Mouse (Mus musculus): ENCODE measurements around the gene Tor2a. TPM values are rescaled to one million over a fixed set of nuclear protein-coding genes. Genes with fewer than 3 reads are reported as not detected.

Gene Tor2a
- polyA plus RNA-seq, 1 experiment: 41.6 TPM

- peak; percentile 93 to 95 for DNase-seq
- Histone ChIP-seq H3K27ac (ENCODE audit: insufficient read depth, low read length) (peak overlapping the region; percentile 22), H3K4me3 (replicated peaks; ENCODE audit: insufficient read depth, low read depth, low read length) (peak overlapping the region; percentile 87), H3K4me1 (ENCODE audit: control insufficient read depth, insufficient read depth, low read length) (peaks cover 14% of the 10 kb centered on the region), H3K27me3 (ENCODE audit: control insufficient read depth, insufficient read depth, low read length) (no peaks in the 10 kb centered on the region)
- TF ChIP-seq CTCF (IDR thresholded peaks at IDR 0.05; ENCODE audit: borderline replicate concordance, insufficient read depth, low read depth, low read length) (no peak), POLR2A (IDR thresholded peaks at IDR 0.05; ENCODE audit: borderline replicate concordance, insufficient read depth, low read length) (peak; percentile 84)
- 6% methylated on average over 18 of the region's 18 CpGs for WGBS
Measured at GRCm38 (mm10) chr2:32742173-32742531, 14.9 kb upstream of the Tor2a start.

GRCm38 (mm10) chr2:32744272-32744982 lies 12.6 kb upstream of the Tor2a start:
- 43% methylated on average over 15 of the region's 15 CpGs for WGBS
- H3K4me1 ChIP-seq (ENCODE audit: control insufficient read depth, insufficient read depth, low read length): peaks cover 14% of the 10 kb centered on the region
- H3K4me3 ChIP-seq (replicated peaks; ENCODE audit: insufficient read depth, low read depth, low read length): no peak overlapping the region
- no peak for TF ChIP-seq CTCF (IDR thresholded peaks at IDR 0.05; ENCODE audit: borderline replicate concordance, insufficient read depth, low read depth, low read length)
- no peak for TF ChIP-seq POLR2A (IDR thresholded peaks at IDR 0.05; ENCODE audit: borderline replicate concordance, insufficient read depth, low read length)
- H3K27ac ChIP-seq (ENCODE audit: insufficient read depth, low read length): no peak overlapping the region
- no peak for DNase-seq
- H3K27me3 ChIP-seq (ENCODE audit: control insufficient read depth, insufficient read depth, low read length): no peaks in the 10 kb centered on the region

GRCm38 (mm10) chr2:32749082-32749481 lies 8.0 kb upstream of the Tor2a start:
- no peak overlapping the region for H3K4me3 ChIP-seq (replicated peaks; ENCODE audit: insufficient read depth, low read depth, low read length)
- H3K4me1 ChIP-seq (ENCODE audit: control insufficient read depth, insufficient read depth, low read length): peaks cover 3% of the 10 kb centered on the region; the same call in 1 of the 2 replicates
- 73% methylated on average over 16 of the region's 16 CpGs for WGBS
- no peaks in the 10 kb centered on the region for H3K27me3 ChIP-seq (ENCODE audit: control insufficient read depth, insufficient read depth, low read length)
- no peak for DNase-seq
- TF ChIP-seq POLR2A (IDR thresholded peaks at IDR 0.05; ENCODE audit: borderline replicate concordance, insufficient read depth, low read length) (no peak), CTCF (IDR thresholded peaks at IDR 0.05; ENCODE audit: borderline replicate concordance, insufficient read depth, low read depth, low read length) (no peak)
- no peak overlapping the region for H3K27ac ChIP-seq (ENCODE audit: insufficient read depth, low read length)

DNA sequence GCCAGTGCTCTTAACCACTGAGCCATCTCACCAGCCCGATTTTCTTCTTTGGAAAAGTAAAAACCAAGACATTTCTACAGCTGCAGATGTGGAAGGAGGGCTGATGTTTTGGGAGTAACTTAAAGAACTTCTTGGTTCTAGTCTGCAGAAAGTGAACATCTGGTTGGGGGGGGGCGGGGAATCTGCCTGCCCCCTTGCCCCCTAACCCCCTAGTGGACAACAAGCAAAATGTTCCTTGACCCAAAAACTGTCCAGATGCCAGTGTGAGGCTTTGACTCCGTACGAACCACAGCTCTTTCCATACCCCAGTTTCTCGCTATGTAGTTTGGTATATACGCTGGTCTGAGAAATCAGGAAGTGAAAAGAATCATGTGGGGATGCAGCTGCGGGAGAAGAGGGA lies 6.8 kb upstream of the Tor2a start:
- TF ChIP-seq CTCF (IDR thresholded peaks at IDR 0.05; ENCODE audit: borderline replicate concordance, insufficient read depth, low read depth, low read length): no peak
- no peak overlapping the region for H3K27ac ChIP-seq (ENCODE audit: insufficient read depth, low read length)
- no peaks in the 10 kb centered on the region for H3K4me1 ChIP-seq (ENCODE audit: control insufficient read depth, insufficient read depth, low read length)
- no peak for DNase-seq
- no peaks in the 10 kb centered on the region for H3K27me3 ChIP-seq (ENCODE audit: control insufficient read depth, insufficient read depth, low read length)
- H3K4me3 ChIP-seq (replicated peaks; ENCODE audit: insufficient read depth, low read depth, low read length): no peak overlapping the region
- 72% methylated on average over 7 of the region's 7 CpGs for WGBS

- no peak overlapping the region for H3K4me3 ChIP-seq (replicated peaks; ENCODE audit: insufficient read depth, low read depth, low read length)
- H3K27ac ChIP-seq (ENCODE audit: insufficient read depth, low read length): no peak overlapping the region
- no peaks in the 10 kb centered on the region for H3K27me3 ChIP-seq (ENCODE audit: control insufficient read depth, insufficient read depth, low read length)
- no peak for TF ChIP-seq POLR2A (IDR thresholded peaks at IDR 0.05; ENCODE audit: borderline replicate concordance, insufficient read depth, low read length)
- 35% methylated on average over 31 of the region's 31 CpGs for WGBS
- DNase-seq: no peak
- no peaks in the 10 kb centered on the region for H3K4me1 ChIP-seq (ENCODE audit: control insufficient read depth, insufficient read depth, low read length)
Measured at GRCm38 (mm10) chr2:32750887-32751664, 6.0 kb upstream of the Tor2a start.

- Histone ChIP-seq H3K4me3 (replicated peaks; ENCODE audit: insufficient read depth, low read depth, low read length) (no peak overlapping the region), H3K27me3 (ENCODE audit: control insufficient read depth, insufficient read depth, low read length) (no peaks in the 10 kb centered on the region), H3K4me1 (ENCODE audit: control insufficient read depth, insufficient read depth, low read length) (no peaks in the 10 kb centered on the region), H3K27ac (ENCODE audit: insufficient read depth, low read length) (no peak overlapping the region)
- 38% methylated on average over 10 of the region's 10 CpGs for WGBS
- DNase-seq: no peak
- TF ChIP-seq CTCF (IDR thresholded peaks at IDR 0.05; ENCODE audit: borderline replicate concordance, insufficient read depth, low read depth, low read length) (no peak), POLR2A (IDR thresholded peaks at IDR 0.05; ENCODE audit: borderline replicate concordance, insufficient read depth, low read length) (no peak)
Measured at GRCm38 (mm10) chr2:32751665-32752033, 5.4 kb upstream of the Tor2a start.

GRCm38 (mm10) chr2:32752181-32752580 lies 4.9 kb upstream of the Tor2a start:
- WGBS: 74% methylated on average over 10 of the region's 10 CpGs
- Histone ChIP-seq H3K27ac (ENCODE audit: insufficient read depth, low read length) (no peak overlapping the region), H3K4me3 (replicated peaks; ENCODE audit: insufficient read depth, low read depth, low read length) (no peak overlapping the region), H3K27me3 (ENCODE audit: control insufficient read depth, insufficient read depth, low read length) (no peaks in the 10 kb centered on the region), H3K4me1 (ENCODE audit: control insufficient read depth, insufficient read depth, low read length) (no peaks in the 10 kb centered on the region)
- TF ChIP-seq POLR2A (IDR thresholded peaks at IDR 0.05; ENCODE audit: borderline replicate concordance, insufficient read depth, low read length) (no peak), CTCF (IDR thresholded peaks at IDR 0.05; ENCODE audit: borderline replicate concordance, insufficient read depth, low read depth, low read length) (no peak)
- no peak for DNase-seq

DNA sequence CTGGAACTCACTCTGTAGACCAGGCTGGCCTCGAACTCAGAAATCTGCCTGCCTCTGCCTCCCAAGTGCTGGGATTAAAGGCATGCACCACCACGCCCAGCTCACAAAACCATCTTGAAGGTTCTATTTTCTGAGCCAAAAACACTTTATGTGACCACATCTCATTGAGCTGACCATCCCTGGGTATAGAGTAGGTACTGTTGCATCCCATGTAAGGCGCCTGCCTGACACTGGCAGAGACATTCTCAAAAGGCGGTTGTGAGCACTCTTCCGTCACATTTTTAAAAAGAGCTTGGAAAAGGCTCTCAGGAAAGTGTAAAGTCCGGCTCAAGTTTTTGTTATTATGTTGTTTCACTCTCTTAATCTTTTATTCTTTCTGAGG lies 369 bp upstream of the Tor2a start:
- H3K4me1 ChIP-seq (ENCODE audit: control insufficient read depth, insufficient read depth, low read length): peaks cover 14% of the 10 kb centered on the region

More for the DNA sequence above, 369 bp upstream of the Tor2a start:
- Histone ChIP-seq H3K4me3 (replicated peaks; ENCODE audit: insufficient read depth, low read depth, low read length) (no peak overlapping the region), H3K27me3 (ENCODE audit: control insufficient read depth, insufficient read depth, low read length) (no peaks in the 10 kb centered on the region), H3K27ac (ENCODE audit: insufficient read depth, low read length) (no peak overlapping the region)
- WGBS: 32% methylated on average over 6 of the region's 6 CpGs
- DNase-seq: no peak
- TF ChIP-seq POLR2A (IDR thresholded peaks at IDR 0.05; ENCODE audit: borderline replicate concordance, insufficient read depth, low read length): no peak
- TF ChIP-seq CTCF (IDR thresholded peaks at IDR 0.05; ENCODE audit: borderline replicate concordance, insufficient read depth, low read depth, low read length): no peak

All from cerebellum, adult 2 months (tissue).